Mouse (Mus musculus): ENCODE data around the gene Amz2.
A peak's percentile ranks its signal among the peaks of the same experiment; 100 is the strongest.

The Amz2 gene

DNA sequence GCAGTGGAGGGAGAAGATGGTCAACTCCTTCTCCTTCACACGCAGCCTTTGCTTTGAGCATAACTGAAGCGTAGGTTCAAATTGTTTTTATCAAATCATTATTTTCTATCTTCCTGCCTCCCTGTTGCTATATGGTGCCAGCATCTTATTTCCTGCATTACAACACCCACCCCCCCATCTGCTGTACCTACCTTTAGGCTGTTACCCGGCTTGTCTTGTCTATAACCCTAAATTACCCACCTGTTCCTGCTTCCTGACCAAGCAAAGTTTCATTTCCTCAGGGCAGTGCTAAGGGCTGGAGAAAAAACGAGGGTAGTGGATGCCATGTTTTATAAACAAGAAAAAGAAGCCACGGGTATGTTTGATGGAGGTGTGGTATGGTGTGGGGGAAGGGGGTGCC is 4.5 kb upstream of the Amz2 start:
- no peak for DNase-seq (ENCODE audit: low read depth, low spot score)

- no peak for DNase-seq (ENCODE audit: low read depth, low spot score)
Observed at GRCm38 (mm10) chr11:109422263-109422662, 3.5 kb upstream of the Amz2 start.

- DNase-seq (ENCODE audit: low read depth, low spot score): no peak
Observed at GRCm38 (mm10) chr11:109423294-109423693, 2.5 kb upstream of the Amz2 start.

GRCm38 (mm10) chr11:109426272-109426586 is 483 bp downstream of the Amz2 start:
- DNase-seq (ENCODE audit: low read depth, low spot score): no peak

DNA sequence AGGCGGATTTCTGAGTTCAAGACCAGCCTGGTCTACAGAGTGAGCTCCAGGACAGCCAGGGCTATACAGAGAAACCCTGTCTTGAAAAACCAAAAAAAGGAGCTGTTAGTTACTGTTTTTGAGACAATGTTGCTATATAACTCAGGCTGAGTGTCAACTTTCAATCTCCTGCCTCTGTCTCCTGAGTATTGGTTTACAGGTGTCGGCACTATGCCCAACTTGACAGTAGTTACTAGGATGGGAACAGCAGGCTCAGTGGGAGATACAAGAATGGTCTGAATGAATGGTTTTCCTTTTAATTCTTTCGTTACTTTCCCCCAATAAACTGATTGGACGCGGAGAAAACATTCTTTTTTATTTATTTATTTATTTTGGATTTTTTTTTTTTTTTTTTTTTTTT is 1.6 kb downstream of the Amz2 start:
- DNase-seq (ENCODE audit: low read depth, low spot score): no peak

DNA sequence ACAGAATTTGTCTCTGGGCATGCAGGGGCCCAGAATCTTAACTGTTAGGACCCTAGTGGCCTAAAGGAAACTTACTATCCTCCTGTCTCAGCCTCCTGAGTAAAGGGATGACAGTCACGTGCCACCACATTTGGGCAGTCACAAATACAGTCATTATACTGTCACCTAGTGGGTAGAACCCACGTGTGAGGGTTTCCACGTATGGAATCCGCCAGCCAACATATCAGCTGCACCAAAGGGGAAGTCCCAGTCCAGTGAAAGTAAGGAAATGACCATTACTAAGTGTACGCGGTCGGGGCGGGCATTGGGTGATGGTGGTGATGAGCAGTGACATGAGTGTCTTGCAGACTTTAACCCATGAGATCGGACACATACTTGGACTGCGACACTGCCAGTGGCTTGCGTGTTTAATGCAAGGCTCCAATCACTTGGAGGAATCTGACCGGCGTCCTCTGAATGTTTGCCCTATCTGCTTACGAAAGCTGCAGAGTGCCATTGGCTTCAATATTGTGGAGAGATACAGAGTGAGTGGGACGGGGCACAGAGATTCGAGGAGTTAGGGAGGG is 8.6 kb downstream of the Amz2 start:
- no peak for DNase-seq (ENCODE audit: low read depth, low spot score)

DNA sequence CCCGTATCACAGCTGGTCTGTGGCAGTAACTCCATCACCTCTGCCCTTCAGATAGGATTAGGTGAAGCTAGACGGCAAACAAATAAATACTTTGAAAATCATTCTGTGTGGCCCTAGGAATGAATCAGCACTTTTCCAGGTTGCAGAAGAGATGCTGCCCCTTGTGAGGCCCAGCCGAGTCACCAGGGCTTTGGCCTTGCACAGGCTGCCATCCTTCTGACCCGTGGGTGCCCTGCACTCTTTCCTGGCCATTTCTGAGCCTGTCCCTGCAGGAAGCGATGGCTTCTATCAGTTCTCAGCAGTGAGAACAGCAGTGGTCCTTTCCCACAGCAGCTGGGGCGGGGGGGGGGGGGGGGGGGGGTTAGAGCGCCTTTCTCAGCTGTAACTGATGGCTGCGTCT is 11.1 kb downstream of the Amz2 start:
- DNase-seq (ENCODE audit: low read depth, low spot score): no peak

DNA sequence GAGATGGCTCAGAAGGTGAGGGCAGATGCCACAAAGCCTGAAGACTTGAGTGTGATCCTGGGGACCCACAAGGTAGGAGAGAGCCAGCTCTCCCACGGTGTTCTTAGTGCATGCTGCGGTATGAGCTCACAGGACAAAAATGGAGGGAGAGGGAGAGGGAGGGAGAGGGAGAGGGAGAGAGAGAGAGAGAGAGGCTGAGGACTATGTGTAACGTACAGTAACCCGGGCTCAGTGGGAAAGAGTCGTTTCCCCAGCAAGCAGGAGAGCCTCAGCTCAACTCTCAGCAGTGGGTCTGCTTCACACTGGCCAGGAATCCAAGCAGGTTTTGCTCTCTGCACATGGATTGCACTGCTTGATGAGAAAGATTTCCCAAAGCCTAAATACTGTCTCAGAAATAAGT is 13.5 kb downstream of the Amz2 start:
- no peak for DNase-seq (ENCODE audit: low read depth, low spot score)

GRCm38 (mm10) chr11:109439829-109440340 is 14.1 kb downstream of the Amz2 start:
- DNase-seq (ENCODE audit: low read depth, low spot score): peak; percentile 56

GRCm38 (mm10) chr11:109440641-109441040 is 14.9 kb downstream of the Amz2 start:
- no peak for DNase-seq (ENCODE audit: low read depth, low spot score)

DNA sequence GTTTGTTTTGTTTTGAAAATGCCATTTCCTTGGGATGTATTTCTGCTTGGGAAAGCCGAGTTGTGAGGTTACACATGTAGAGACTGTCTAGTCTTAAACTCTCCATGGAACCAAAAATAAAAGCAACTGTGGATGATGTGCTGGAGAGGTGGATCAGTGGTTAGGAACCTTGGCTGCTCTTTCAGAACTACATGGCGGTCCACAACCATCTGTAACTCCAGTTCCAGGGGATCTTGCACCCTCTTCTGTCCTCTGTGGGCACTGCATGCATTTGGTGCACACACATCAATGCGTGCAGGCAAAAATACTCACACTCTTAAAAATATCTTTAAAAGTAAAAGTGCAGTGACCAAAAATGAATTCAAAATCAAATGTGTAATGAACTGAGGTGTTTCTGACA is 15.4 kb downstream of the Amz2 start:
- no peak for DNase-seq (ENCODE audit: low read depth, low spot score)

GRCm38 (mm10) chr11:109442166-109442730 is 16.5 kb downstream of the Amz2 start:
- no peak for DNase-seq (ENCODE audit: low read depth, low spot score)

DNA sequence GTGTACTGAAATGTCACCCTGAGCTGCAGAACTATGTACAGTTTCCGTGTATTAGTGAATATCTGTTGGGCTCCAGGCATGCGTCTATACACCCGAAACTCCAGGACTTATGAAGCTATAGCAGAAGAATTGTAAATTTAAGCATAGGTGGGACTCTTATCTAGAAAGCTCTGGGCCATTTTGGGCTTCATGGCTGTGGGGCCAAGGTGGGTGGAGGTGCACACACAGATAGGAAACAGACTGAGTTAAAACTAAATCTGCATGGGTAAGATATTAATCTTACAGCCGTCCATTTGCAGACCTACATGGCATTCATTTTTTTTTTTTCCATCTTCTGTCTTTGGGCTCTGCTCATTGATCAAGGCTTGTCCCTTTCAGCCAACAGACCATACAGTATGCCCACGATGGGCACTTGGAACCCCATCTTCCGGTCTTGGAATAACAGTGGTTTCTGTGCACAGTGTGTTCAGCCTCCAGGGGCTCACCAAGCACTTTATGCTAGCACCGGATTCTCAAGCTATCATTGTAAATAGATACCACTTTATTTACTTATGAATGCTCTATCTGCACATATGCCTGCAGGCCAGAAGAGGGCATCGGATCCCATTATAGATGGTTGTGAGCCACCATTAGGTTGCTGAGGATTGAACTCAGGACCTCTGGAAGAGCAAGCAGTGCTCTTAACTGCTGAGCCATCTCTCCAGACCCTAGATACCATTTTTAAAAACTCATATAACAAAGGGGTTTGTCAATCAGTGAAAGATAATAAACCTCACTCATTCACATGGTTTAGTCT is 17.9 kb downstream of the Amz2 start:
- DNase-seq (ENCODE audit: low read depth, low spot score): no peak

GRCm38 (mm10) chr11:109444600-109444999 is 18.9 kb downstream of the Amz2 start:
- DNase-seq (ENCODE audit: low read depth, low spot score): no peak

- no peak for DNase-seq (ENCODE audit: low read depth, low spot score)
Observed at GRCm38 (mm10) chr11:109445438-109446035, 19.8 kb downstream of the Amz2 start.

DNA sequence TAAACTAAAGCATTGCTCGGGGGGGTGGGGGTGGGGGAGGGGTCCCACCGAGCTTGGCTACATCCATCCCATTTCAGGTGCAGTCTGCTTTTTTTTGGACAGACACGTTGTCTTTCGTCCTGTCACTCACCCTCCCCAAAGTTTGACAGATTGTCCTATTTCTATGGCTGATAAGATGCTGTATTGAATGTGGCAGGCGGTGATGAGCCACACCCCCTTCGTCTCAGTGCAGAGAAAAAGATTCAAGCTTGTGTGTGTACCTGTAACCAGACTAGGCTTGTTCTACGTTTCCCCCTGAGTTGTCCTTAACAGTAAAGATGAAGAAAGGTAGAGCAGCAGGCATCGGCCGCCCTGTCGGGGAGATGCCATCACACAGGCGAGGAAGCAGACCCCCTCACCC is 25.4 kb downstream of the Amz2 start:
- DNase-seq (ENCODE audit: low read depth, low spot score): no peak

- no peak for DNase-seq (ENCODE audit: low read depth, low spot score)
Observed at GRCm38 (mm10) chr11:109456261-109456660, 30.5 kb downstream of the Amz2 start.

- no peak for DNase-seq (ENCODE audit: low read depth, low spot score)
Observed at GRCm38 (mm10) chr11:109458165-109458564, 32.4 kb downstream of the Amz2 start.

DNA sequence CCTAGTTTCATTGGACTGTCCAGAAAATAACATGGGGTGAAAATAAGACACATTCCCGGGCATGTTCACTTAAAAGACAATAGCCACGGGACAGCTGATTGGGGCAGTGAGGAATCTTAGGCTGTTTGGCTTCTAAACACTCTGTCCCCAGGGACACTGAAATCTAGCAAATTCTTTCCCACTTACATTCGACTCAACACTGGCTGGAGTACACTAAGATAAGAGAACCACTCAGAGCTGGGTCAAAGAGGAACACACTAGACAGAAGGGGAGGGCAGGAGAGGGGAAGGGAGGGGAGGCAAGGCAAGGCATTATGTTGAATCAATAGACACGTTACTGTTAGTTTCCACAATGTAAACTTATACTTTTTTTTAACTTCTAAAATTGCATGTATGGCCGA is 34.8 kb downstream of the Amz2 start:
- no peak for DNase-seq (ENCODE audit: low read depth, low spot score)

DNA sequence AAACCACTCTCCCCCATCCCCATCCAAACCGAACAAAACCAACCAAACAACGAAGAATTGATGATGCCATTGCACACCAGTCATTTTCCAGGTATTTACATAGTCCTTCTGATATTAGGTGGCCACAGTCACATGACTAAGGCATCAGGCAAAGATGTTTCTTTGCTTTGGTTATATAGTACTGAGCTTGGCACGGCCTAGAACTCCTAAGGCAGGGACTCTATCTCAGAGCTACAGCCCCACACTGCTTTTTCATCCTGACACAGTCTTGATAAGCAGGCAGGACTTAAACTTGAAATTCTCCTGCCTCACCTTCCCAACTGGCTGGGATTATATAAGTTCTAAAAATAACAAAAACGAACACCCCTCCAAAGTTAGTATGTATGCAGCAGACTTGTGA is 39.3 kb downstream of the Amz2 start:
- DNase-seq (ENCODE audit: low read depth, low spot score): no peak

DNA sequence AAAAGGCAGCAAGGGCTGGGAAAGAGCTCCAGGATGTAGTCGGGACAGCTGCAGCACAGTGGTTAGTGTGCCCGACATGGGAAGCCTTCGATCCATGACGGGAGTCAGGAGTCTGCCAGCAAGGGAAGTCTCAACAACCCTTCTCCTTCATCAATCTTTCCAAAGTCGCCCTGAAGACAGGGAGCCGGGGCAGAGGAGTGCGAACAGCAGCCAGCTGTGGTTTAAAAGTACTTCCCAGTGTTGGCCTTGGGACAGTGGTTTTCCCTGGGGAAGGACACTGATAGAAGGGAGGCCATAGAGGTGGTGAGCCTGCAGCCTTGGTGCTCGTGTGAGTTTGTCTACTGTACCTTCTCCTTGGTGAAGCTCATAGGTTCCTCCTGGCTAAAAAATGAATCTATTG is 41.2 kb downstream of the Amz2 start:
- DNase-seq (ENCODE audit: low read depth, low spot score): no peak

DNA sequence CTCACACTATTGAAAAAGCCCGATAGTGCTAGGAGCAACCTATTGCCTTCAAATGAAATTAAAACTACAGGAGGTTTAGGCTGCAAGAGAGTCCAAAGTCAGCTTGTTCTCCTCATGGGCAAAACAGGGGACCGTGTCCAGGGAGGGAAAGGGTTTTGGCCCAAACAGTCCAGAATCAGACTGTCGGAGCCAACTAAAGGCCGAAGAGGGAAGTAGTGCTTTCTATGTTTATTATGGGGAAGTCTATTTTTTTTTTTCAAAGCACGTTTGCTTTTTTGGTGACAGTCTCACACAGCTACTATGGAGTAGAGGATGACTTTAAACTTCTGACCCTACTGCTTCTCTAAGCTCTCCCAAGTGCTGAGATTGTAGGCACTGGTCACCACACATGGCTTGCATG is 42.4 kb downstream of the Amz2 start:
- no peak for DNase-seq (ENCODE audit: low read depth, low spot score)

DNA sequence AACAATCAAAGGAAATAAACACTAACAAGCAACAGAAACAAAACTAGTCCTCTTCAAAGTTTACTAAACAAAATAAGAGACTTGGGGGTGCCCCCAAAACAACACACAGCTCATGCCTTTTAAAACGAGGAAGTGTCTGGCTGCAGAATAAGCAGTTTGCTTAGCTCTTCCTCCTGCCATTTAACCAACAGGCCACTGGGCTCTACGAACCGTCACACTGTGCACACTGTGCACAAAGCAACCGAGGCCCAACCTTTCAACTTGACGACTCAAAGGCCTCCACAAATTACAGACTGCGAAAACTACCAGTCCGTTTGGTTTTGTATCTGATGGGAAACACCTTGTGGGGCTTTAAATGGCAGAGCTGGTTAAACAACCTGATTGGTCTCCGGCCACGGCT is 44.4 kb downstream of the Amz2 start:
- DNase-seq (ENCODE audit: low read depth, low spot score): no peak

All from telencephalon, adult 2 months (tissue).